Mouse (Mus musculus): ENCODE measurements around the gene Nf1.

GRCm38 (mm10) chr11:79524310-79524575 is 184.8 kb downstream of the Nf1 start:
- TF ChIP-seq GATA1 (IDR thresholded peaks at IDR 0.05; ENCODE audit: low read length) (no peak), TAL1 (IDR thresholded peaks at IDR 0.05; ENCODE audit: low read length) (no peak)

All from erythroblast, embryonic 14.5 days (primary cell).